Mouse (Mus musculus): ENCODE measurements around the gene Idua.

Idua gene

DNA sequence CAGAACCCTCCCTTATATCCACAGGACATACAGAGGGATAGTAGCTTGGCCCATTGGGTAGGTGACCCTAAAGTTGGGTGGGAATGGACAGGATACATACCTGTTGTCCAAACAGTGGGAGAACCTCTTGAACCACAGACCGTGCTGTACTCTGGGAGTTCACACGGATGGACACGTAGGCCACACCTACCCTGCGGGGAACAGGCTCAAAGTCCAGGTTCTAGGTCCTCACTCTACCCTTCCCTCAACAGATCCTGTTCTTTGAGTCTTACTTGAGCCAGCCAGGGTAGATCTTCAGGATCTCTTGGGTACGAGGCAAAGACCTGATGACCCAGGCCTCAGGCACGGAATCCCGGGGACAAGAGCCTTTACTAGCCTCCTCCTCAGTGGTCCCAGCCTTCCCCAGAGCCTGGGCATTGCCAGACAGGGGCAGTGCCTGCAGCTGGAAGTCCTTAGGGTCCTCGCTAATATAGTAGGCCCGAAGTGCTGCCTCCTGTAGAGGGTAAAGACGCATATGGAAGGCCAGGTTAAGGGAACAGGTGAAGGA lies 5.6 kb upstream of the Idua start:
- no peak for DNase-seq (ENCODE audit: low spot score in 2 of 2)

DNA sequence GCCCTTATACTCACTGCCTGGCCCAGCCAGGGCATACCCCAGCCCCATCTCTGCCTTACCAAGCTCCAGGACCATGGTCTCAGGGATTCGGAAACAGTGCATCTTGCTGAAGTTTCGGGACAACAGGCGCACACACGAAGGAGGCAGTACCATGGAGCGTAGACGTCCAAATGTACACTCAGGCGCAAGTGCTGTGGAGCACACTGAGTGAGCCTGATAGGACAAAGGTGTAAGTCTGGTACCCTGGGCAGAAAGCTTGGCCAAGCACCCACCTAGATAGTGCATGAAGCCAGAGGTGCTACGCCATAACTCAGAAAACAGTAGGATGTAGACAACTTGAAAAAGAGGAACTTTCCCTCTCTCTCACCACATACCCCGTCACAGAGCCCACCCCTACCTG lies 4.8 kb upstream of the Idua start:
- DNase-seq (ENCODE audit: low spot score in 2 of 2), result no peak

GRCm38 (mm10) chr5:108655891-108656650 lies 4.1 kb upstream of the Idua start:
- no peak for DNase-seq (ENCODE audit: low spot score in 2 of 2)

DNA sequence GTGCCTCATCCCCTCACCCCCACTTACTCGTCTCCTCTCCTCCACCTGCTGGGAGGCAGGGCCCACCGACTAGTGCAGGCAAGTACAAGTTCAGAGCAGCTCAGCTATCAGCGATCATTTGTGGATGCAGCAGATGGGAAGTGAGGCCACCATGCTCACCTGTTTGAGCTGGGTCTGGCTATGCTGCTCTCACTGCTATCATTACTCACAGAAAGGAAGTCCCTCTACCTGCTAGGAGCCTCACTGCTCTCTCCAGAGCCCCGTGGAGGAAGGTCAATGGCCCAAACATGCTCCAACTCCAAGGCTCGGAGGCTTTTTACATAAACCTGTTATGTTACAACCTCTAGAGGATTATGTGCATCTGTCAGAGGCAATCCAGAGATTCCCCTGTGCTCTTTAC lies 2.7 kb upstream of the Idua start:
- no peak for DNase-seq (ENCODE audit: low spot score in 2 of 2)

GRCm38 (mm10) chr5:108658611-108659010 lies 1.5 kb upstream of the Idua start:
- DNase-seq (ENCODE audit: low spot score in 2 of 2), result no peak

GRCm38 (mm10) chr5:108660632-108661268 lies 619 bp downstream of the Idua start:
- peak; percentile 90 to 91 for DNase-seq (ENCODE audit: low spot score in 2 of 2)

GRCm38 (mm10) chr5:108662772-108663171 lies 2.6 kb downstream of the Idua start:
- DNase-seq (ENCODE audit: low spot score in 2 of 2), result no peak

- no peak for DNase-seq (ENCODE audit: low spot score in 2 of 2)
Measured at GRCm38 (mm10) chr5:108665066-108665465, 4.9 kb downstream of the Idua start.

DNA sequence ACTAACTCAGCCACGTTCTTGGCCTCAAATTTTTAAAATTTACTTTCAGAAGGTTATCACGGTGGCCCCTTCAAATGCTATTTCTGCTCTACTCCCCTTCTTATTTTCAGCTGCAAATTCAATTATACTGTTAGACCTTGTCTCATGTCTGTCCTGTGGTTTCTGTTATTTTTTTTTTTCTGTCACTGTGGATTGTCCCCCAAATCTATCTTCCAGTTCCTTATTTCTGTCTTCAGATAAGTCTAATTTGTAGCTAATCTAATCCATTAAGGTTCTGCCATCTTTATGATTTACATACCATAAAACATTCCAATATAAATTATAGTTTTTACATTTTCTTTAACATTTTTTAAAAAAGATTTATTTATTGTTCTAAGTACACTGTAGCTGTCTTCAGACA lies 7.2 kb downstream of the Idua start:
- DNase-seq (ENCODE audit: low spot score in 2 of 2), result no peak

DNA sequence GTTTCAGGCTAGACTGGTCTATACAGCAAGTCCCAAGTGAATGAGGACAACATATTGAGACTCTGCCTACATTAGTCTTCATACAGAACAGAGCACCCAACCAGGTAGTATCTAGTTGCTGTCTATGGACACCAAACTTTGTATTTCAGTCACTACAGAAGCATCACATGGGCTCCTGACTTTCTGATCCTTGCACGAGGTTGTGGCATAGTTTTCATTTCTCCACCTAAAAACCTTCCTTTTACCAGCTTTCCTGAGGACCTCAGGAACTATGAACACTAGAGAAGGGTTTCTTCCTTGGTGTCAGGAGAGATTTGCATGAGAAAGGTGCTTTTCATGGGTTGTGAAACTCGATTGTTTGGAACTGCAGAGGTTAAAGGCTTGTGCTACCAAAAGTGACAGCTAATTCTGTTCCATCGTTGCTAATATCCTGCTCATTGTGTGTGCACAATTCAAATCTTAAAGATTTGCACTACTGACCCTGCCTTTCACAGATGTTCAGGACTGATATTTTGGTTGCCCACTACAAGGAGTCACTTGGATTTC lies 8.3 kb downstream of the Idua start:
- no peak for DNase-seq (ENCODE audit: low spot score in 2 of 2)

DNA sequence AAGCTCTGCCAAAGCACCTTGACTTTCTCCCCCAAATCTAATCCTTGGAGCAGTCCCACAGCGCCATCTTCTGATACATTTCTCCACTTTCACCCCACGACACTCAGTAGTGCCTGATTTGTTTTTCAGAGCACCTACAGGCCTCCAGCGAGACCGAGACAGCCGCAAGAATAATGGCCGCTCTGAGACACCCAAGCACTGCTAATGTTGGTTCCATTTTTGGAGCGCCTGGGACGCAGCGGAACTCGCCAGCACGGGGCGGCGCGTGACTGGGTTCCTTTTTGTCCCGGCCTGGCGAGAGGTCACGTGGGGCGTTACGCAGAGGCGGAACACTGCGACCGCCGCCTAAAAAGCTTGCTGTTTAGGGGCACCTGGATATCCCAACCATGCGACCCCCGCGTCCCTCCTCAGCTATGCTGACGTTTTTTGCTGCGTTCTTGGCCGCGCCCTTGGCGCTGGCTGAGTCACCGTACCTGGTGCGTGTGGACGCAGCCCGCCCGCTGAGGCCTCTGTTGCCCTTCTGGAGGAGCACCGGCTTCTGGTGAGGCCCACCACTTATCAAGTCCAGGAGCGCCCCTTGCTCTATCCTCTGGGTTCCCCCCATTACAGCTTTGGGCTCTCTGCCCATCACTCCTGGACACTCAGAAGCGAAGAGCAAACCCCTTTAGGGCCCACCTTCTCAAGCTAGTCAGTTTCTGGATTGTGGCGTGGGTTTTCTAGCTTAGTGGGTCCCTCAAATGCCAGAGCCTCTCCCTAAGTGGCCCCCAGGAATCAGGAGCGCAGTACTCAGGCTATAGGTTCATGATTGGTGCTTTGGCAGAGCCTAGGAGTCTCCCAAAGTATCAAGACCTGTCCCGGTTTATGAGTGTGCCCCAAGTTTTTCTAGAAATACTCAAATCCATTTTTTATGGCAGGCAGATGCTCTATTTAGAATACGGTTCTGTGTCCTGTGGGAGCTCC lies 9.1 kb downstream of the Idua start, which contains the start of gene Dgkq:
Gene Dgkq (minus strand): TSS at position 696 of the 960 bp plus-strand sequence.
- DNase-seq (ENCODE audit: low spot score in 2 of 2), result peak; percentile 91 to 94

DNA sequence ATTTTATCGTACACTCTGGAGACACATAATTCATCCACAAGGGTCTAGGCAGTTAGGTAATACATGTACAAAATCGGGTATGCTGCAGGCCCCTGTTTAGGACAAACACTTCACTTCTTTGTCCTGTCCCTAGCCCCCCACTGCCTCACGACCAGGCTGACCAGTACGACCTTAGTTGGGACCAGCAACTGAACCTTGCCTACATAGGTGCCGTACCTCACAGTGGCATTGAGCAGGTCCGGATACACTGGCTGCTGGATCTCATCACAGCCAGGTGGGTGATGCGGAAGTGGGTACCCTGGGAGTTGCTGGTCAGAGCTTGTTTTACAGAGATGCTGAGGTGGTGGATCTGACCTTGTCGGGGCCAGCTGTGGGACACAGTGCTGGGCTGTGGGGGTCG lies 9.9 kb downstream of the Idua start:
- no peak for DNase-seq (ENCODE audit: low spot score in 2 of 2)

- DNase-seq (ENCODE audit: low spot score in 2 of 2), result no peak
Measured at GRCm38 (mm10) chr5:108670785-108671184, 10.7 kb downstream of the Idua start.

DNA sequence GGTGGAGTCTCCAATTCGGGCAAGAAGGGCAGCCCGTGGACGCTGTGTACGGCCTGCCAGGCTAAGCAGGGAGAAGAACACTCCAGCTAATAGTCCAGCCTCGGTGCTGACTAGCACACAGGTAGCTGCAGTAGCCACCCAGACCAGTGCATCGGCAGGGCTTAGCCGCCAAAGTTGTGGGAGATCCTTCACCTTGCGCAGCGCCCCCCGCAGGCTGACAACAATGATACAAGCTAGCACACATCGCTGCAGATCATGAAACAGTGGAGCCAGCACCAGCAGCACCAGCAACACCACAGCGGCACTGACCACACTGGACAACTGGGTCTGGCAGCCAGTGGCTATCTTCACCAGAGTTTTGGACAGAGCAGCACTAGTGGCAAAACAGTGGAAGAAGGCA lies 11.6 kb downstream of the Idua start:
- DNase-seq (ENCODE audit: low spot score in 2 of 2), result no peak

DNA sequence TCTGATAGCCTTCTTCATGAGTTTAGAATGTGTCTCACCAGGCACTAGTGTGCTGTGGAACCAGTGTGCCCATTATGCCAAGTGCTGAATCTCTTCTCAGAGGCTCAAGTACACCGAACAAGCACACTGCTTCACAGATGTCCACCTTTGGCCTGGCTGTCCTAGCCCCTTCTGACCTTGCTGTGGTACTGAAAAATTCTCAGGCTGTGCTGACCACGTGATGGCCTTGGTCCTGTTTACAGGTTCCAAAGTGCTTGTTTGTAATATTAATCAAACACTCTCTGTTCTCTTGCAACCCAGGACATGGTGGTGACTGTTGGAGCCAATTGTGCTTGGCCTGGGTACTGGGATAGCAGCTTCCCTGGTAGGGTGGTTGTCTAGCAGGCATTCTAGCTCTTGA lies 14.5 kb downstream of the Idua start:
- DNase-seq (ENCODE audit: low spot score in 2 of 2), result no peak

DNA sequence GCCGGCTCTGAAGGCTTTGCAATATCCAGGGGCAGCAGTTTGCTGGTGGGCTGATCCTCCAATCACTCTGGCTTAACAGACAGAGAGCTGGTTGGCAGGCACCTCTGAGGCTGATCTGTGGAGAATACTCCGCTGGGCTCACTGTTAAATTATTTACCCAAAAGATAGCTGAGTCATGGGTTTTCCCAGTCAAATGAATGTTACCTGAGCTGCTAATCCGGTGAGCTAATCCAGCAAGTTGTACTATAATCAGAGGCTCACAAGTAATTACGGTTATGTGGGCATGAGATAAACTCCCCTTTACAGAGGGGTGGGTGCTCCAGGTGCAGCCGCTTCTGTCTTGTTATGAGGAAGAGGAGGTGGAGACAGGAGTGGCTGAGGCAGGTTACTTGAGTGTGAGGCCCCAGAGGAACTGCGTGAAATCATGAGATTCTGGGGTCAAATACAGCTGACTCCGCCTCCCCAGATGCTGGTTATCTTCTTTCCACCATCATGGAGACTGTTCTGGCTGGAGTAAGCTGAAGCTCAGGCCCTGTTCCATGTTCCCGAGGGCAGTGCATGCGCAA lies 15.2 kb downstream of the Idua start, which contains the start of gene Slc26a1:
Gene Slc26a1 (minus strand): TSS at position 319 of the 566 bp plus-strand sequence.
- DNase-seq (ENCODE audit: low spot score in 2 of 2), result no peak

DNA sequence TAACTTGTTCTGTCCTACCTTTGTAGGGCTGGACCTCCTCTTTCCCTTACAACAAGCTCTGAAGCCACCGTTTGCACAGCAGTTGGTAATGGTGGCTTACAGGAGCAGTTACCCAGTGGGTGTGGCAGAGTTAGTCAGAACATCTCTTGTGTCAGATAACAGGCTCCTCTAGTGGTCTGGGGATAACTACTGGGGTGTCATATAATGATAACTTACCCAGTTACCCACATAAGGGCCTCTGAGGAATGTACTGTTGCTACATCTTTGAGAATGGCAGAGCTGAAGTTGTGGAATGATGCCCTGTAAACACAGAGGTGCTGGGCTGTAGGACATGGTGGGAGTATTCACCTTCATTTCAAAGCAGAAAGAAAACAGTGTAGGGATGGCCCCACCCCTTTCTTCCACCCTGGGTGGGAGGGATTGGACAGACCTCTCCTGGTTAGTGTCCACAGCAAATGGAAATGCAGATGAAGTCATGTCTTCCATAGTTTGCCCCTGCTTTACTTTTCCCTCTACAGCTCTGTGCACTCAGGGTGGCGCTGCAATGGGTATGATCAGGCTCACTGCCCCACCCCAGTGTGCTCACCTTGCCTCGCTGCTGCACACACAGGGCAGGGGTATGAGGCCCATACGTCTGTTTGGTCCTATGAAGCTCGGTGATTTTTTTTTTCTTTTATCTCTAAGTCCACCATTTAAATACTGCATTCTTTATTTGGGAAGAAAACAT lies 16.8 kb downstream of the Idua start:
- no peak for DNase-seq (ENCODE audit: low spot score in 2 of 2)

DNA sequence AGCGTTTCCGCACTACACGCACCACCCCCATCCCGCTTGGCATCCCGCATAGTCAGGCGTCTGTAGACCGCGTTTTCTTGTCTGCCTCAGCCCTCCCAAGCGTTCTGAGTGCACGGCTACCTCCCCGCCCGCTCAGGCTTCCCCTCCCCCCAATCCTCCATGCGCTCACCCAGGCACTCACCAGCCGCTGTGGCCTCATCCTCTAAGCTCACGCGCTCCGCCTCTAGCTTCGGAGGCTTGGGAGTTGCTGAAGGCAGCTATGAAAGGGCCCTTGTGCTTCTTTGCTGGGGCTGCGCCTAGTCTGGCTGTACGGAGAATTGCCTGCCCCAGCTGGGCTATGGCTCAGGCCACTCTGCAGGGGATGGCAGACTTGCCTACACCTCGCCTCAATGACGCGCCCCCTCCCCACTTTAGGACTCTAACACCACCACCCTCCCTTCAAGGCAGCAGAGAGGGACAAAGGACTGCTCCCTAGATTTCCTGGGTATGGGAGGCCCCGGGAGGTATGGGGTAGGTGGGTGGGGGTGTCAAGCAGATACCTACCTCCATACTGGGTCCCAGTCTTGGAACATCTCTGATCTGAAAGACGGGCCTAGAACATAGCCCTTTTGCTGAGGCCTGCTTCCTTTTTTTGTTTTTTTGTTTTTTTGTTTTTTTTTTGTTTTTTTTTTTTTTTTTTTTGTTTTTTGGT lies 17.6 kb downstream of the Idua start:
- DNase-seq (ENCODE audit: low spot score in 2 of 2), result peak; percentile 79 to 84

DNA sequence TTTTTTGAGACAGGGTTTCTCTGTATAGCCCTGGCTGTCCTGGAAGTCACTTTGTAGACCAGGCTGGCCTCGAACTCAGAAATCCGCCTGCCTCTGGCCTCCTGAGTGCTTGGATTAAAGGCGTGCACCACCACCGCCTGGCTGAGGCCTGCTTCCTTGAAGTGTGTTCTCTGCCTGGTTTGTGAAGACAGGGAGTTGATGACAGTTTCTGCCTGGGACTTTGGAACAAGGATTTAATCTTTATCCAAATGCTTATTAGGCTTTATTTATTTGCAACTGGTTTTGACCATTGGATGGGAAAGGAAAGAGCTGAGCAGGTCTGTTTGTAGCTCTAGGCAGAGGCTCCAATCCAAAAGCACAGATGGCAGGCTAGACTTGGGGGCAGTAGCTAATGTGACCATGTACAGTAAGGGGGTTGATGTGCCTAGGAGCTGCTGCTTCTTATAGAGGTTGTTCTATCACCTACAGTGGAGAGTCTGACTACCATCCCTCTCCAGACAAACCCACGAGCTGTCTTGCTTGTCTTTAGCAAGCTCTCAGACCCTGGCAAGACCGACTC lies 18.2 kb downstream of the Idua start:
- no peak for DNase-seq (ENCODE audit: low spot score in 2 of 2)

- DNase-seq (ENCODE audit: low spot score in 2 of 2), result no peak
Measured at GRCm38 (mm10) chr5:108679909-108680308, 19.8 kb downstream of the Idua start.

Data from frontal cortex, postnatal 36 days (tissue).